Mouse (Mus musculus): Measurements from ENCODE around the gene Abcb1b.
"Not testable (repeated sequence)": the region's sequence is repeated elsewhere in the genome, so short reads cannot be mapped to it uniquely, and the experiment has no call there.

Gene Abcb1b

DNA sequence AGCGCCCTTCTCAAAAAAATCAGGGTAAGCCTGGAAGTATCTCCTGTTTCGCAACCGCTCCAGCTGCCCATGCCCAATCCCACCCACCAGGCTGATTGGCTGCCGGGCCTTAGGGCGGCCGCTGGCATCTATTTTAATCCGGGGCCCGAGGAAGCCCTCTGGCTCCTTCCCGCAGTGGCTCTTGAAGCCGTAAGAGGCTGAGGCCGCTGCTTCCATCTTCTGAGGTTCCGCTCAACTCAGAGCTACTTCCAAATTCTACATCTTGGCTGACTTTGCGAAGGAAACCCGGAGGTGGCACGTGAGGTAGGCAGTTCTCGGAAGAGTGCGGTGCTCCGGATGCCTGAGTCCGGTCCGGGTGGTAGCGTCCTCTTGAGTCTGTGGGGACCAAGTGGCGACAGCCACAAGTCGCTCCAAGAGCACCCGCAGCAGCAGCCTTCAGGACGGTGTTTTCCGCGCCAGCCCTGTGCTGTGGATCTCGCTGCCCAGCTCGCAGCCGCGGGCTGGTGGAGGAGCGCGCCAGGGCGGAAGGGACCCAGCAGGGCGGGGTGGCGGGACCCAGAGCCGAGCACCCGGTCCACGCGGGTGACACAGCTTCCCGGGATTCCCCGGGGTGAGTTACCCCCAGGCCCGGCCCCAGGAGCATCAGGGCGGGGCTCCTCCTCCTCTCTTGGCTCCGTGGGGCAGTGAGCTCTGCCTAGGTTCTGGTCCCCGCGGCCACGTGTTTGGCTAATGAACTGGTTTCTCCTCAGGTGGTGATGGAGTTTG is at the start of gene Abcb1b:
Gene Abcb1b, plus strand, starts transcription at position 161 of the 765 bp plus-strand sequence.
- DNase-seq (ENCODE audit: low spot score), result peak; percentile 29

DNA sequence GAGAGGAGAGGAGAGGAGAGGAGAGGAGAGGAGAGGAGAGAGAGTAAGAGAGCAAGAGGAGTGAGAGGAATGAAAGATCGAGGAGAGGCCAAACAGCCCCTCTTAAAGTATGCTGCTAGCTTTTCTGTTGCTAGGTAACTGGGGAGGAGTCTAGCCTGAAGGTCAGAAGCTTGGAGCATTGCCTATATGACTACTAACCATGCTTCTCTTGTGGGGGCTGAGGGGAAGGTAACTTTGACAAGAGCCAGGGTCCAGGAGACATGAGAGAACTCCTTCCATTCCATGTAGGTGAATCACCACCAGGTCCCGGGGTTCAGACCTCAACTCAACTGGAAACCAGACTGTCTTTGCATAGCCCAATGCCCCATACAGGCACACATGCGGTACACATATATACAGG is 25.1 kb upstream of the Abcb1b start:
- DNase-seq (ENCODE audit: low spot score), result no peak

DNA sequence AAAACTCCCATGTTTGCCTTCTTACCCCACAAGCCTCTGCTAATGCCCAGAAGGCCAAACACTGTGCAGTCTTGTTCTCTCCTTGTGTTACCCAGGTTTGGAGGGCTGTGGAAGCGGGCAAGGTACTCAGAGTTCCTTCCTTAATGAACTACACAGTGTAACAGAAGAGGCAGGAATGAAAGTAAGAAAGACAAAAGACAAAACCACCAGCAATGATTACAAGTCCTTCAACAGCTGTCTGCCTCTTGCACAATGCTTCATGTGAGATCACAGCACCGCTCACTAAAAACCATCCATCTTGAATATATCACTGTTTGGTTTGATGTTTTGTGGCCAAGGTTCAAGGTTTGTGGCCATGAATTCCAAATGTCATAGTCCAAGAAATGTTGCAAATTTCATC is 19.6 kb upstream of the Abcb1b start:
- DNase-seq (ENCODE audit: low spot score), result no peak

DNA sequence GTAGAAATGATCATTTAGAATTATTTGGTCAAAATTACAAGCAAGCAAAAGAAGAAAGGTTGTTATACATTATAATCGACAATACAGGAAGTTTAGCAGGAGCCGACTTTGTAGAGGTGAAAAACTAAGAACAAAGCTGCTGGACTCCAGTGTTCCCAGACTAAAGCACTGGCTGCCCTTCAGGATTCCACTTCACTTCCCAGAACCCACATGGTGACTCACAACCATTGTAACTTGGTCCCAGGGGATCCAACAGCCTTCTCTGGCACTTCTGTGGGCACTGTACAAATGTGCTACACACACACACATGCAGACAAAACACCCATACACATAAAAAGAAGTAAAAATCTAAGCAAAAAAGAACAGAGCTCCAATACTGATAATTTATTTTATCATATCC is 19.2 kb upstream of the Abcb1b start:
- no peak for DNase-seq (ENCODE audit: low spot score)

DNA sequence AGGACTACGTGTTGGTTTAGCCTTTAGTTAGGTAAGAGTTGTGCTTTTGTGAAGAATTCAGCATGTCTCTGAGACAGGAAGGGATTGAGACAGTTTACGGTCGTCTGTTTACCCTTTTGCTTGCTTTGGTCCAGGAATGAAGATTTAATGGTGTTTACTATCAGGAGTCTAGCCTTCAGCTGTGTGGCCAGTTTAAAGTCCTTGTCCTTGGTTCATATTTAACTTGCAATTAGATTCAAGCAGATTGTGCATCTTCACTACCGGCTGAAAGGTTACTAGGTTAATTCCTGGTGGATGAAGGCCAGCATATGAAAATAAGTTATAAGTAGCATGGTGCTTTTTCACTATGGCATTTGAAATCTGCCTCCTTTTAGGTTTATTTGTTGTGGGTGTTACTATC is 5.7 kb upstream of the Abcb1b start:
- DNase-seq (ENCODE audit: low spot score), result no peak

DNA sequence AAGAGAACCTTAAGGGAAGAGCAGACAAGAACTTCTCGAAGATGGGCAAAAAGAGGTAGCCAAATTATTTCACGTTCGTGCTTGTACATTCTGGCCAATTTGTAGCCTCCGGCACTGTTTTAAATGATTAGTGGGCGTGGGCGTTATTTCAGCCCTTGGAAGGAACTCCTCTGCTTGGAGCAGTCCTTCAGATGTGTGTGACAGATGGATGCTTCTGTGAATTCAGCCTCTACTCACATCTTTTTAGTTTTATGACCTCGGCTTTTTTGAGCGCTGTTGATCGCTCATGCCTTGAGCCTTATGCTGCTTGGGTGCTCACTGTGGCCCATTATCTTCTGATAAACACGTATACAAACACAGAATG is 787 bp downstream of the Abcb1b start:
- no peak for DNase-seq (ENCODE audit: low spot score)

DNA sequence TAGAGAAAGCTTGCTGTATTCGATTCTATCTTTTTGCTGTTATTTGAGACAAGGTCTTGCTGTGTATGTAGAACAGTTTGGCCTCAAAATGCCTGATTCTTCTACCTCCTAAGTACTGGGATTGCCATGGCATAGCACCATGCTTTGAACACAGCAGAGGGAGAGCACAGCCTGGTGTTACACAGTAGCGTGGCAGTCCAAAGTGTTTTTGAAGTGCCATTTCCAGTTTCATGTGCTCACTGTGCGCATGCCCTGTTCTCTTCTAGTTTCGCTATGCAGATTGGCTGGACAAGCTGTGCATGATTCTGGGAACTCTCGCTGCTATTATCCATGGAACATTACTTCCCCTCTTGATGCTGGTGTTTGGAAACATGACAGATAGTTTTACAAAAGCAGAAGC is 7.8 kb downstream of the Abcb1b start:
- no peak for DNase-seq (ENCODE audit: low spot score)

DNA sequence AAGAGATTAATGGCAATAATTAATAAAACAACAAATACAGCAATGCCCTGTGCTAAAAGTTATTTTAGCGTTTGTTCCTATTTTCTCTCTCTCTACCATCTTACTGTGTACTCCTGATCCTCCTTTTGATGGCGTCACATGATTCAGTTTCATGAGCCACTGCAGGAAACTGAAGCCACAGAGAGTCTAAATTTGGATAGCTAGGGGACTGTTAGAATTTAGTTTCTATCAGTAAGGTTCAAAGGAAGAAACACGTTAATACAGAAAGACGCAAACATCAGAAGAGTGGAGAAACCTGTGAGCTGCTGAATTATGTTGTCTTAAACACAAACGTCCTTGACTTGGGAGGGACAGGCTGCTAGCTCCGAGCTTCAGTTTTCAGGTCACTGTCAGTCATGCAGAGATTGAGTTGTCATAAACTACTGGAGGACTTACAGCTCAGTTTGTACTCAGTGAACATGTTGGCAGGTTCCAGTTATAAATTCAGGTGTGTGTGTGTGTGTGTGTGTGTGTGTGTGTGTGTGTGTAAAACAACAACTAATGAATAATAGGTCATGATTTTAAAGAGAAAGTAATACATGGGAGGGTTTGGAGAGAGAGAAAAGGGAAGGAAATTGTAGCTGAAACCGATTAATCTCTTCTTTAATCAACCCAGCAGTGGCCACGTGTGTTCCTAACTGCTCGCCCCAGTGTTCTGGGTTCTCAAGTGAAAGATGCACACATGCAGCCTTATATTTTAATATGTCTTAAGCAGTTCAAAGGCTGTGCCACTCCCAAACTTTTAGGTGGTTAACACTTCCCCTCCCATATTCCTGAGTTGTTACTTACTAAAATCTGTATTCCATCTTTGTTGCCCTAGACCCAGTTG is 9.4 kb downstream of the Abcb1b start:
- DNase-seq (ENCODE audit: low spot score), result no peak

DNA sequence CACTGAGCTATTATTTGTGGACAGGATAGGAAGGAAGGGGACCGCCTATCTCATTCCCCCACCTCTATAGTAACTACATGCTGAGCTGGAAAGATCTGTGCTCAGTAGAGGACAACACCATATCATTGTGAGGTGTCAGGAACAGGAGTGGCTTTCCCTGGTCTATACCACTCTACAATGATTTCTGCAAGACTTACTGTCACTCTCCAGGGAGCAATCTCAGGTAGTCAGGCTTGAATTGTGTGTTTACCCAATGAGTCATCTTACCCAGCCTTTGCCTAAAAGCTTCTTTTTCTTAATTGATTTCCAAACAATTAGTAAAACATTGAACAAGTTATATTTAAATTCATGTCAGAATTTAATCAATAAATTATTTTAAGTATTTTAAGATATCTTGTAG is 15.9 kb downstream of the Abcb1b start:
- no peak for DNase-seq (ENCODE audit: low spot score)

DNA sequence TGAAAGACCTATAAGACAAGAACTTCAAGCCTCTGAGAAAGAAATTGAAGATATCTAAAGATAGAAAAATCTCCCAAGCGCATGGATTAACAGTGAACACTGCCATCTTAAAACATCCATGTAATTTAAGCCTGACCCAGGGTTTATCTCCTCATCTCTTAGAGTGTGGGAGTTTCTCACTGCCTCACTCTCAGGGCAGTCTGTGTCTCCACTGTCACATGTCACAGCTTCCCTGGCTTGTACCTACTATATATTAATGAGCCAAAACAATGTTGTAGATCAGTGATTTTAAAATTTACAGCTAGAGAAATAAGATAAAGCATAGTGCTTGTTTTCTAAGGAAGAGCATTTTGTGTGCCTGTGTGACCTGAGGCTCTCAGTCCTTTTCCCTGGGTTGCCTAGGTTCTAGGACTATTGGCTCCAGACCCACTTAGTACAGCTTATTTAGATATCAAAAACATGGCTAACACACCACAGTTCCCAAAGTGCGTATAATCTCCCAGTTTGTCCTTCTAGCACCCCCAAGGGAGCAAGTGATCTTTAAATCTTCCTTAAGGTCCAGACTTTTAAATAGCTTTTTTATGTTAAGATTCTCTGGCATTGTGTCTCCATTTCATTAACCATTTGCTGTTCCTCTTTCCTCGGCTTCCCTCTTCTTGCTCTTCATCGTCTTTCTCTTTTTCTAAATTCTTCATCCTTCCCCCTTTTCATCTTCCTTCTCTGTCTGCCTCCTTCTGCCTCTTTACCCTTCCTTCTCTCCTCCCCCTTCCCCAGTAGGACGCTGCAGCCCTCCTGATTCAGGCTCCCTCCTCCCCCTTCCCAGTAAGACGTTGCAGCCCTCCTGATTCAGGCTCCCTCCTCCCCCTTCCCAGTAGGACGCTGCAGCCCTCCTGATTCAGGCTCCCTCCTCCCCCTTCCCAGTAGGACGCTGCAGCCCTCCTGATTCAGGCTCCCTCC is 22.0 kb downstream of the Abcb1b start:
- no peak for DNase-seq (ENCODE audit: low spot score)

DNA sequence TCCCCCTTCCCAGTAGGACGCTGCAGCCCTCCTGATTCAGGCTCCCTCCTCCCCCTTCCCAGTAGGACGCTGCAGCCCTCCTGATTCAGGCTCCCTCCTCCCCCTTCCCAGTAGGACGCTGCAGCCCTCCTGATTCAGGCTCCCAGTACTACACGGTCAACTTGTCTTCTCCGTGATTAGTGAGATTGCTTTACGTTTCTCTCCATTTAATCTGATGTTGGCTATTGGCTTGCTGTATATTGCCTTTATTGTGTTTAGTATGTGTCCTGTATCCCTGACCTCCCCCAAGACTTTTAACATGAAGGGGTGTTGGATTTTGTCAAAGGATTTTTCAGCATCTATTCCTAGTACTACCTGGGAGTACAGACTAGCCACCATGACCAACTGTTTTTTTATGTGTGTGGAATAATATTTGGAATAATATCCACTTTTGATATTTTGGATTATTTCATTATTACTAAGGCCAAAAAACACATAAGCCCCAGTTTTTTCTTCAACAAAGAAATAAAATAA is 22.7 kb downstream of the Abcb1b start:
- DNase-seq (ENCODE audit: low spot score), result not testable (repeated sequence)

DNA sequence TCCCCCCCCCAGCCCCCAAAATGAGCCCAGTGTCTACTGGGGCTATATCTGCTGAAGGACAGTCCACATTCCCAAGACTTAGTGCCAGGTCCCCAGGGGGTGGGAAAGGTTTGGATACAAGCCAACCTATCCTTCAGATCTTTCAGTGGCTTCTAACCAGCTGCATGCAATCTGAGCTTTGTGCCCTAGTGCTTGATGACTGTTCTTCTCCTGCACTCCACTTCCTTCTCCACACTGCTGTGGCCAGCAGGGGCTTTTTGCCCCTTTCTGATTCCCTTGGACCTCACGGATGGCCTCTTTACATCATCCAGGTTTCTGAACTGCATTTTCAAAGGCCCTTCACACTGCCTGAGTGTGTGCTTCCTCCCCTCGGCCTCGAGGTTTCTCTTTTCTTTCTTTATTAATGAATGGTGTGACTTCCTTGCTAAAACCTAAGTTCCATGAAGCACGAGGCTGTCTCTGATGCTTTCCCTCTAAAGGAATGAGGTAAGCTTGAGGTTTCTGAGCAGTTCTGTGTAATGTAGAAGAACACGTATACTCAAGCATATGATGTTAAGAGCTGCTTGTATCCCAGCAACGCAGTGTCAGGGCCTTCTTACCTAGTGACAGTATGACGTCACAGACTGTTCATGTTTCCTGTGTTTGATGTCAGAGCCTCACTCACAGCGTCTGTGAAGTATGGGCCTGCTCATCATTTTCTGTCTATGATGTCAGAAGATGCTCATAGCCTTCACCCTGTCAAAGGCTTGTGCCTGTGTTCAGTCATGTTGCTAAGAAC is 40.9 kb downstream of the Abcb1b start:
- DNase-seq (ENCODE audit: low spot score), result no peak

DNA sequence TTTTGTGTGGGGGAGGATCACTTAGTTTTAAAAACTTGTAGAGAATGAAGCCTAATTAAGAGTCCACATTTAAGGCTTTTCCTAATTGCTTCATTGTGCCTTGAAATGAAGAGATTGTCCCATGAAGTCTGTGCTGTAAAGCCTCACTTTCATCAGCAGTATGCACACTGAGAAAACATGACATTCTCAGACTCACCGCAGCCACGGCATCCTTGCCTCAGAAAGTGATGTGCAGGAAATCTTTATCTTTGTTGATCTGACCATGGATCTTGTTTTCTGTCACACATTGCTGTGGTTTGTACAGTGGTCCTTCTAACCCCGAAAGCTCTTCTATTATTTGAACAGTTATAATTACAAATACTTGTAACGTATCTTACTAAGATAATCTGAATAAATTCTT is 41.7 kb downstream of the Abcb1b start:
- DNase-seq (ENCODE audit: low spot score), result no peak

DNA sequence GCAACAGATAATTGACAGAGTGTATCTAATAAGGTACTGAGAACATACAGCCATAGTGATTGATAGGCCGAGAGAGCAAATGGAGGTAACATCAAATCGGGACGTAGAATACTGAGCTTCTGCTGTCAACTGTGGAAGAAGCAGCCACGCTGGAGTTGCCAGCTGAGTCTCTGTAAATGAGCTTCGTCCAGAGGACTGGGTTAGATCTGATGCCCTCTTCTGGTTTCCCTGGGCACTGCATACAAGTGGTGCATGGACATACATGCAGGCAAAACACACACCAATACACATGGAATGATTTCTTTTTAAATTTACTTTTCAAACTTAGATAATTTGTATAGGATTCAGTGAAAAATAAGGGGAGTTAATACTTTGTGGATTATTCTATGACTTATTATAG is 42.9 kb downstream of the Abcb1b start:
- peak; percentile 37 for DNase-seq (ENCODE audit: low spot score)

DNA sequence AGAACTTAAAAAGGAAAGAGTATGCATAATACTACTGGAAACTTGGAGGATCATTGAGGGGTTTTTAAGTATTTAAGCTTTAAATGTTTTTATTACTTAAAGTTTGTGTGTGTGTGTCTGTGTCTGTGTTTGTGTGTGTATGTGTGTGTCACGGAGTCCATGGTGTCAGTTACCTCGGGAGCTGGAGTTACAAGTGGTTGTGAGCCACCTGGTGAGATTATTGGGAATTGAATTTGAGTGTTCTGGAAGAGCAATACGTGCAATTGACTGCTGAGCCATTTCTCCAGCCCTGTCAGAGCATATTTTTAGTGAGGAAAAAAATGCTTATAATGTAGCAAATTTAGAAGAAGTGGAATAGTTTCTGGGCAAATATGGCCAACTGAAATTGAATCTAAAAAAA is 44.9 kb downstream of the Abcb1b start:
- DNase-seq (ENCODE audit: low spot score), result no peak

DNA sequence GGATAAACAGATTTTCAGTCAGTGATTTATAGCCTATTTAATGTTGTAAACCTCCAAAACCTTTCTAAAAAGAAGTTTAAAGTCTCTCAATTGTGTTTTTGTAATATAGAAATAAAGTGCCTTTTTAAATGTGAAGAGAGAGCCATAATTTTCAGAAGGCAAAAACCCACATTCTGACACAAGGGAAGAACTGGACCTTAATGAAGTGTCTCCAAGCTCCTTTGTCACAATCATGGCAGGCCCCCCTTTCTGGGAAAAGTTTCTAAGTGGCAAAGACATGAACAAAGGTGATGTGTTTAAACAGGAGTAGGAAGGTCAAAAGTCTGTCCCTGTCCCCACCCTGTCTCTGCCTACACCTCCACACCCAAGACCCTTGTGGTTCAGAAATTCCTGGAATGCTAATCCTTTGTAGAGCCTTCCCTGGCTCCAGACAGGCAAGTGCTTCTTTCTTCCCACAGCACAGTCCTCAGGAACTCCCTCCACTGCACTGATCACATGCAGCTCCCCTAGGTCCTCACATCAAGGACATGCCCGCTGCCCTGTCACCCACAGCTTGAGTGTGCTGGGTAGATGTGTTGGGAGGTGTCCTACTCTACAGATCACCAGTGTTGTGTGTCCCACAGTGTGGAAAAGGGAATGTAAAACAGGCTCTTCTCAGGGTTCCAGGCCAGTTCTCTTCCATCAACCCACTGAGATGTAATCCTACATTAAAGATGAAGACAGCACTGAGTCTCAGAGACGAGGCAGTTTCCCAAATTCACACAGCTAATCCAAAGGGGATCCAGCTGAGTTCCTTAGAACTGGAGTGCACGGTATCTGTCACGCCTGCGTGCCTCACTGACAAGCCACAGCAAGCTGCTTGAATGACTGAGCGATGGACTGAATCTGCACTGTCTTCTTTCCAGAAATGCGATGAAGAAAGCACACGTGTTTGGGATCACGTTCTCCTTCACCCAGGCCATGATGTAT is 50.9 kb downstream of the Abcb1b start:
- not testable (repeated sequence) for DNase-seq (ENCODE audit: low spot score)

DNA sequence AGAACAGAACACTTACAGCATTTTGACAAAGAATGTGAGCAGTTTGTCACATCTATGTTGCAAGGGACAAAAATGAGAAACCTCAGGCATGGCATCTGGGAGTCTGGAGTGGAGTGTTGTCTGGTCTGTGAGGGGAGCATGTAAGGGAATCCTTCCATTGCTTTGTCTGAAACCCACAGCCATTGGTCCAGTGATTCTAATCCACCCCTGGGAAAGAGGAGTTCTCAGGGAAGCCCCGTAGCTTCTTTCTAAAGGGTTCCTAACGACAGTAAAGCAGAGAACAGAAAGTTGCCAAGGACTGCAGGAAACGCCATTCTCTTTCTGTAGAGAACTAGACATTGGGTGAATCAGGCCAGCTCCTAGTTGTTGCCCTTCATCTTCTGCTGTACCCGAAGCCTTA is 52.9 kb downstream of the Abcb1b start:
- DNase-seq (ENCODE audit: low spot score), result no peak

DNA sequence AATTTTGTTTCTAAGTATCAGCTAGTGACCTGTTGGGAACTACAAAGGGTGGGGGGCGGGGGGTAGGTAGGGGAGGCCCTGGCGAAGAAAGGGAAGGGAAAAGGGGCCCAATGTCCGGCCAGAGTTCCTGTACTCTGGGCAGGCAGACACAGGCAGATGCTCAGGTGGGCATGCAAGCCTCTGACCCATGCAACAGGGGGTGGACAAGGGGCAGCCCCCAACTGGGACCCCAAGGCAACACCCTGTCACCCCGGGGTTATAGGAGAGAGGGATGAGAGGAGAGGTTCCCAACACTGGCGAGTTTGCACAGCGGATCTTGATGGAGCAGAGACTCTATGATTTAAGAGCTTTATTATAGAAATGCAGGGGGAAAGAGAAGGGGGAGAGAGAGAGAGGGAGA is 59.3 kb downstream of the Abcb1b start:
- no peak for DNase-seq (ENCODE audit: low spot score)

DNA sequence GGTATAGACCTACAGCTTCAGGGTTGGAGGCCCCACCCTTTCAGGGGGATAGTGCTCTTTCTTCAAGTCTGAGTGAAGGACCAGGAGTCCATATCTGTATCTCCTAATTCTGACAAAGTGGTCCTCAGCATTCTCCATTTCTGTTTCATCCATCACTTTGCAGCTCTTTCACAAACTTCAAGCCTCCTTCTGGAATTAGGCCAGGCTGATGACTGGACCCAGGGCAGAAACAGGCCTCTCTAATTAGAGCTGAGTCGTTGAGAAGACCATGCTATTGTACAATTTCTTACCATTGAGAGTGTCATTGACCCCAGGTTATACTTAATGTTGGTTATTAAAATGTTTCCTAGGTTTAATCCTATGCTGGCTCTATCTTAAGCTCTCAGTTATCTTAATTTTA is 63.9 kb downstream of the Abcb1b start:
- no peak for DNase-seq (ENCODE audit: low spot score)
